Mouse (Mus musculus) CH12.LX (cell line): ENCODE data around the gene Kalrn. TPM values are rescaled to one million over a fixed set of nuclear protein-coding genes. Genes with fewer than 3 reads are reported as not detected.

Experiments
- DNase-seq: peaks from one replicate; pipeline ENCODE4 v3.0.0-alpha.2; 2013; ENCODE audit errors: extremely low read depth
- H3K27ac ChIP-seq: 2 replicates; pipeline ENCODE4 v1.5.1; 2012; ENCODE audit warnings: low read depth, mild to moderate bottlenecking, control low read depth, moderate library complexity; ENCODE audit not compliant: insufficient read depth
- H3K27me3 ChIP-seq: replicated peaks from 2 replicates; pipeline ENCODE3; 2012; ENCODE audit warnings: inconsistent platforms
- H3K36me3 ChIP-seq, 2 experiments: replicated peaks in 1 of 2; 2 replicates each; pipeline versions ENCODE3 to v1.6.1; 2012; ENCODE audit warnings: inconsistent platforms in 1 of 2, low read length in 1 of 2, mild to moderate bottlenecking in 1 of 2, mixed read lengths in 1 of 2, moderate library complexity in 1 of 2; ENCODE audit not compliant: control insufficient read depth in 1 of 2, insufficient read depth in 1 of 2
- H3K4me1 ChIP-seq, 2 experiments: 2 replicates each; pipeline ENCODE4 v1.6.1; 2012; ENCODE audit warnings: inconsistent platforms in 1 of 2, moderate library complexity in 1 of 2; ENCODE audit not compliant: insufficient read depth in 2 of 2, control insufficient read depth in 1 of 2
- H3K4me2 ChIP-seq: 2 replicates; pipeline ENCODE4 v1.6.1; 2012; ENCODE audit warnings: low read depth, mild to moderate bottlenecking, control low read depth; ENCODE audit not compliant: poor library complexity, insufficient read depth, severe bottlenecking
- H3K4me3 ChIP-seq, 3 experiments: fragments of 150-350 bp in 1 of 3; sonication (generic) in 1 of 3; replicated peaks in 1 of 3; 2 replicates each; pipeline versions ENCODE3 to v1.5.1; 2011 to 2012; ENCODE audit warnings: low read depth in 2 of 3, low read length in 2 of 3, mild to moderate bottlenecking in 2 of 3, moderate library complexity in 2 of 3, control low read depth in 1 of 3, improper control_type of control experiment in 1 of 3, inconsistent platforms in 1 of 3, mixed read lengths in 1 of 3; ENCODE audit not compliant: poor library complexity in 1 of 3
- H3K79me2 ChIP-seq: replicated peaks from 2 replicates; pipeline ENCODE4 v1.6.1; 2012; ENCODE audit warnings: mild to moderate bottlenecking, moderate library complexity; ENCODE audit not compliant: control insufficient read depth, poor library complexity, insufficient read depth, severe bottlenecking; ENCODE audit errors: extremely low read depth
- H3K9ac ChIP-seq: 2 replicates; pipeline ENCODE4 v1.6.1; 2012; ENCODE audit warnings: low read depth, mild to moderate bottlenecking, control low read depth, moderate library complexity; ENCODE audit not compliant: insufficient read depth
- H3K9me3 ChIP-seq: replicated peaks from 2 replicates; pipeline ENCODE3; 2012; ENCODE audit warnings: low read length, inconsistent platforms, mixed read lengths
- BHLHE40 ChIP-seq: IDR thresholded peaks from 2 replicates; pipeline ENCODE4 v1.6.1; 2011; ENCODE audit warnings: mild to moderate bottlenecking, low read depth, low read length, improper control_type of control experiment
- CTCF ChIP-seq, 2 experiments: IDR thresholded peaks in 1 of 2; conservative IDR thresholded peaks in 1 of 2; 2 replicates each; pipeline ENCODE4 v1.5.1; 2011 to 2012; ENCODE audit warnings: low read depth in 2 of 2, low read length in 2 of 2, improper control_type of control experiment in 1 of 2, inconsistent platforms in 1 of 2, mild to moderate bottlenecking in 1 of 2, moderate library complexity in 1 of 2
- E2F4 ChIP-seq: IDR thresholded peaks from 2 replicates; pipeline ENCODE4 v1.6.1; 2011; ENCODE audit warnings: low read depth, low read length, improper control_type of control experiment; ENCODE audit not compliant: insufficient replicate concordance
- ELF1 ChIP-seq: IDR thresholded peaks from 2 replicates; pipeline ENCODE4 v1.6.1; 2014; ENCODE audit warnings: low read depth, mild to moderate bottlenecking, inconsistent platforms, low read length, improper control_type of control experiment
- EP300 ChIP-seq: IDR thresholded peaks from 2 replicates; pipeline ENCODE4 v1.6.1; 2011; ENCODE audit warnings: low read length, improper control_type of control experiment
- ETS1 ChIP-seq: conservative IDR thresholded peaks from 2 replicates; pipeline ENCODE4 v1.6.1; 2012; ENCODE audit warnings: low read depth, mild to moderate bottlenecking, inconsistent platforms, low read length, improper control_type of control experiment, moderate library complexity
- HCFC1 ChIP-seq: IDR thresholded peaks from 2 replicates; pipeline ENCODE4 v1.6.1; 2012; ENCODE audit warnings: low read depth, mild to moderate bottlenecking, inconsistent platforms, low read length, improper control_type of control experiment
- IRF4 ChIP-seq: IDR thresholded peaks from 2 replicates; pipeline ENCODE4 v1.6.1; 2014; ENCODE audit warnings: low read depth, mild to moderate bottlenecking, inconsistent platforms, low read length, improper control_type of control experiment
- MAFK ChIP-seq: IDR thresholded peaks from 2 replicates; pipeline ENCODE4 v1.6.1; 2011; ENCODE audit warnings: low read length, improper control_type of control experiment; ENCODE audit not compliant: insufficient replicate concordance
- MAX ChIP-seq: IDR thresholded peaks from 2 replicates; pipeline ENCODE4 v1.6.1; 2011; ENCODE audit warnings: low read length, improper control_type of control experiment
- MAZ ChIP-seq: IDR thresholded peaks from 2 replicates; pipeline ENCODE4 v1.6.1; 2012; ENCODE audit warnings: low read depth, mild to moderate bottlenecking, inconsistent platforms, low read length, improper control_type of control experiment, moderate library complexity
- MEF2A ChIP-seq: IDR thresholded peaks from 2 replicates; pipeline ENCODE4 v1.6.1; 2014; ENCODE audit warnings: low read depth, mild to moderate bottlenecking, inconsistent platforms, low read length, improper control_type of control experiment, borderline replicate concordance
- MXI1 ChIP-seq: IDR thresholded peaks from 2 replicates; pipeline ENCODE4 v1.6.1; 2011; ENCODE audit warnings: mild to moderate bottlenecking, low read depth, low read length, improper control_type of control experiment
- NELFE ChIP-seq: IDR thresholded peaks from 2 replicates; pipeline ENCODE4 v1.6.1; 2011; ENCODE audit warnings: low read depth, low read length, improper control_type of control experiment
- NRF1 ChIP-seq: IDR thresholded peaks from 2 replicates; pipeline ENCODE4 v1.6.1; 2014; ENCODE audit warnings: low read depth, mild to moderate bottlenecking, inconsistent platforms, low read length, improper control_type of control experiment, moderate library complexity
- PAX5 ChIP-seq: IDR thresholded peaks from 2 replicates; pipeline ENCODE4 v1.6.1; 2012; ENCODE audit warnings: low read length, inconsistent platforms, mixed read lengths
- POLR2A ChIP-seq: IDR thresholded peaks from 2 replicates; pipeline ENCODE4 v1.6.1; 2011; ENCODE audit warnings: low read depth, mild to moderate bottlenecking, improper control_type of control experiment, low read length
- POLR2AphosphoS2 ChIP-seq: IDR thresholded peaks from 2 replicates; pipeline ENCODE4 v1.6.1; 2011; ENCODE audit warnings: low read depth, low read length, improper control_type of control experiment
- RAD21 ChIP-seq: IDR thresholded peaks from 2 replicates; pipeline ENCODE4 v1.6.1; 2011; ENCODE audit warnings: low read depth, mild to moderate bottlenecking, low read length, improper control_type of control experiment, moderate library complexity
- RCOR1 ChIP-seq: conservative IDR thresholded peaks from 2 replicates; pipeline ENCODE4 v1.6.1; 2012; ENCODE audit warnings: low read depth, mild to moderate bottlenecking, inconsistent platforms, low read length, improper control_type of control experiment
- SIN3A ChIP-seq: IDR thresholded peaks from 2 replicates; pipeline ENCODE4 v1.6.1; 2012; ENCODE audit warnings: low read length, improper control_type of control experiment, inconsistent platforms
- TCF12 ChIP-seq: IDR thresholded peaks from 2 replicates; pipeline ENCODE4 v1.6.1; 2014; ENCODE audit warnings: low read depth, mild to moderate bottlenecking, inconsistent platforms, low read length, improper control_type of control experiment
- UBTF ChIP-seq: IDR thresholded peaks from 2 replicates; pipeline ENCODE4 v1.6.1; 2012; ENCODE audit warnings: low read depth, mild to moderate bottlenecking, inconsistent platforms, low read length, improper control_type of control experiment, moderate library complexity
- USF1 ChIP-seq: IDR thresholded peaks from 2 replicates; pipeline ENCODE4 v1.6.1; 2014; ENCODE audit warnings: low read depth, mild to moderate bottlenecking, inconsistent platforms, low read length, improper control_type of control experiment
- USF2 ChIP-seq: conservative IDR thresholded peaks from 2 replicates; pipeline ENCODE4 v1.6.1; 2011; ENCODE audit warnings: low read depth, low read length, improper control_type of control experiment
- dilution Hi-C: fragments of 300-500 bp; cut with MboI; formaldehyde crosslinking; loops from 2 replicates; pipeline ENCODE4 v1.14.3; 2020; ENCODE audit warnings: low sequenced_read_pairs; ENCODE audit not compliant: extremely low pct_unique_long_range_greater_than_20kb, extremely low pct_ligation_motif_present
- in situ Hi-C: fragments of 300-500 bp; cut with MboI; formaldehyde crosslinking; loops from 3 replicates; pipeline ENCODE4 v1.14.3; 2019; ENCODE audit warnings: low sequenced_read_pairs, low pct_ligation_motif_present, low pct_unique_long_range_greater_than_20kb, mixed read lengths
- polyA plus RNA-seq: library from polyadenylated mRNA; unstranded; fragments of >175 nt; gene quantifications from 2 replicates; pipeline ENCODE4 v1.2.1, GENCODE M21; 2012; ENCODE audit warnings: low read depth; ENCODE audit not compliant: insufficient read length
- total RNA-seq, 2 experiments: library from RNA; depleted of rRNA; stranded (reverse); fragments of 300-350 nt in 1 of 2; fragments of >200 nt in 1 of 2; gene quantifications; 2 replicates each; pipeline ENCODE4 v1.2.3; 2012 to 2014

The Kalrn gene
- total and polyA plus RNA-seq, 3 experiments = 0.08 to 0.09 TPM; not detected in 1

GRCm38 (mm10) chr16:34561734-34562135 is 11.6 kb downstream of the Kalrn start:
- DNase-seq = no peak
- peaks cover 95% of the 10 kb centered on the region for H3K27me3 ChIP-seq
- H3K4me1 ChIP-seq = no peaks in the 10 kb centered on the region
- H3K4me3 ChIP-seq = no peak overlapping the region
- H3K4me2 ChIP-seq = no peak overlapping the region
- no peaks in the 10 kb centered on the region for H3K9me3 ChIP-seq
- no peak overlapping the region for H3K9ac ChIP-seq
- H3K27ac ChIP-seq = no peak overlapping the region
- dilution Hi-C loops = no loop called here
- in situ Hi-C loops = no loop called here
- no peaks in the 10 kb centered on the region for H3K36me3 ChIP-seq
- no peak for TF ChIP-seq IRF4
- TF ChIP-seq ETS1 = no peak
- no peak for TF ChIP-seq NELFE
- no peak for TF ChIP-seq TCF12
- TF ChIP-seq EP300 = no peak
- TF ChIP-seq MAX = no peak
- TF ChIP-seq MEF2A = no peak
- no peak for TF ChIP-seq RCOR1
- TF ChIP-seq ELF1 = no peak
- TF ChIP-seq HCFC1 = no peak
- TF ChIP-seq NRF1 = no peak
- no peak for TF ChIP-seq POLR2A
- no peak for TF ChIP-seq BHLHE40
- H3K79me2 ChIP-seq = no peaks in the 10 kb centered on the region

GRCm38 (mm10) chr16:34560814-34561213 is 12.5 kb downstream of the Kalrn start:
- no peak overlapping the region for H3K4me2 ChIP-seq
- no peaks in the 10 kb centered on the region for H3K9me3 ChIP-seq
- TF ChIP-seq ELF1 (no peak), SIN3A (no peak), CTCF (conservative IDR thresholded peaks at IDR 0.05 in 1 of 2, IDR thresholded peaks at IDR 0.05 in 1 of 2; ENCODE audit: low read depth in 2 of 2, low read length in 2 of 2) (no peak), PAX5 (no peak), E2F4 (no peak), POLR2AphosphoS2 (no peak), MXI1 (no peak), NELFE (no peak), BHLHE40 (no peak), EP300 (no peak), USF2 (no peak), MAZ (no peak), RAD21 (no peak), TCF12 (no peak), USF1 (no peak), MEF2A (no peak), UBTF (no peak), RCOR1 (no peak), MAFK (no peak), HCFC1 (no peak)
- TF ChIP-seq, all 38 proteins: peak for 0
- H3K4me3 ChIP-seq = no peak overlapping the region
- in situ Hi-C loops (no loop called here), dilution Hi-C loops (no loop called here)
- H3K27me3 ChIP-seq = peaks cover 95% of the 10 kb centered on the region
- DNase-seq = no peak
- H3K79me2 ChIP-seq = no peaks in the 10 kb centered on the region
- no peaks in the 10 kb centered on the region for H3K4me1 ChIP-seq
- H3K36me3 ChIP-seq = no peaks in the 10 kb centered on the region
- H3K27ac ChIP-seq = no peak overlapping the region
- H3K9ac ChIP-seq = no peak overlapping the region
